Mouse (Mus musculus) kidney, postnatal 14 days (tissue): ENCODE data around the gene Cct3.
A peak's percentile ranks its signal among the peaks of the same experiment; 100 is the strongest.
"Not testable (repeated sequence)": the region's sequence is repeated elsewhere in the genome, so short reads cannot be mapped to it uniquely, and the experiment has no call there.

Experiments used
- DNase-seq: peaks from one replicate; pipeline ENCODE4 v3.0.0; 2022; ENCODE audit warnings: mixed read lengths

Cct3 gene

GRCm38 (mm10) chr3:88361612-88362313, 64.8 kb downstream of the Cct3 start:
- no peak for DNase-seq

GRCm38 (mm10) chr3:88363700-88364099, 66.8 kb downstream of the Cct3 start:
- no peak for DNase-seq

DNA sequence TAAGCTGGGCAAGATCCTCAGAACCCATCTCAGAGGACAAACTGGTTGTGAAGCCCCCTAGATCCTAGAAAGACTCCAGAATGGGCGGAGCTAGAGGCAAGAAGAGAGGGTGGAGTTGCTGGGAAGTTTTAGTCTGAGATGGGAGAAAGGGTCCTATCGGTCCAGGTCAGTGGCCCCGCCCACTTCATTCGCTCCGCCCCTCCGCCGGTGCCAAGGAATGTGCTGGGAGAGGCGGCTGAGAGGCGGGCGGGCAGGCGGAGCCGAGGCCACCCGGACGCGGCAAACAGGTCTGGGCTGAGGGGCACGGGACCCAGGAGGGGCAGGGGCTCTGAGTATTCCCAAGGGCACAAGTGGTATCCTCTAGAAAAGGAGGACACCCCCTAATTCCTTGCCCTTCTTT, 67.4 kb downstream of the Cct3 start, which contains the start of gene Paqr6:
Gene Paqr6 (plus strand): TSS at position 248 of the 400 bp plus-strand sequence.
- DNase-seq = peak; percentile 81

DNA sequence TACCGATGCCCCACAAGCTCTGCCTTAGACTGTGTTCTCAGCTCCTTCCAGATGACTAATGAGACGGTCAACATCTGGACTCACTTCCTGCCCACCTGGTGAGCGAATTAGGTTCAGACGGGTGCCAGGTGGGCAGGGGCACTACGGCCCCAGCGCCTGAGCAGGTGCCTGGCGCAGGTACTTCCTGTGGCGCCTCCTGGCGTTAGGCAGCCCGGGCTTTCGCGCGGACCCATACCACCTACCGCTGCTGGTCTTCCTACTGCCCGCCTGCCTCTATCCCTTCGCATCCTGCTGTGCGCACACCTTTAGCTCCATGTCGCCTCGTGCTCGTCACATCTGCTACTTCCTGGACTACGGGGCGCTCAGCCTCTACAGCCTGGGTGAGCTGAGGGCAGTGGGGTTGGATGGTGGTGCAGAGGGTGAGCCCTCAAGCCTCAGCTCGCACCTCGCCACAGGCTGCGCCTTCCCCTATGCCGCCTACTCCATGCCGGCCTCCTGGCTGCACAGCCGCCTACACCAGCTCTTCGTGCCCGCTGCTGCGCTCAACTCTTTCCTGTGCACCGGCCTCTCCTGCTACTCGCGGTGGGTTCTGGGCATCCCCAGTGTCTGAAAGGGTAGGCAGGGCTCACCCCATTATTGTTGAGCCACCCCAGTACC, 68.9 kb downstream of the Cct3 start:
- DNase-seq = no peak

- peak; percentile 55 for DNase-seq
These were observed 70.0 kb downstream of the Cct3 start for GRCm38 (mm10) chr3:88366830-88367428.

- DNase-seq = not testable (repeated sequence)
These were observed 70.6 kb downstream of the Cct3 start for GRCm38 (mm10) chr3:88367517-88367916.

DNA sequence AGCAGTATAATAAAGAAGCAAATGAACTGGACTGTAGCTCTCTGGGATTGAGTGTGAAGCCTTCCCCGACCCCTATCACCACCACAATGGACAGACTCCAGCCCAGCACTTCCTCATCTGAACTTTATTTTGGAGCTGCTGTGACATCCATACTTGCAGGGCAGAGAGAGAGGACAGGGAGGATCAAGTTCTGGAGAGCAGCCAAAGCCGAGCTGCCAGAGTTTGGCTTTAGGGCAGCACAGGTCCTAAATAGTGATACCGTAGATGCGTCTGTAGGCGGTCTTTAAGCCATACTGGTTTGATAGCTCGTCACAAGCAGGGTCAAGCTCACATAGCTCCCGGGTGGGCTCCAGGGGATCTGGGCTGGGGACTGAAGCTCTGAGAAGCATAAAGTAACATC, 71.6 kb downstream of the Cct3 start:
- DNase-seq = not testable (repeated sequence)
